Mouse (Mus musculus) kidney, adult 2 months (tissue): Measurements from ENCODE around the gene Ankrd28. TPM values are rescaled to one million over a fixed set of nuclear protein-coding genes. Genes with fewer than 3 reads are reported as not detected.
A peak's percentile ranks its signal among the peaks of the same experiment; 100 is the strongest.

Experiments used
- DNase-seq: peaks from one replicate; pipeline ENCODE4 v3.0.0; 2021
- H3K27ac ChIP-seq: fragments of 200-500 bp; 2 replicates; pipeline ENCODE4 v1.5.1; 2012; ENCODE audit warnings: low read depth, low read length, control low read depth, inconsistent platforms; ENCODE audit not compliant: insufficient read depth
- H3K27me3 ChIP-seq: fragments of 200-500 bp; replicated peaks from 2 replicates; pipeline ENCODE4 v1.6.1; 2012; ENCODE audit warnings: mild to moderate bottlenecking, moderate library complexity, low read length, inconsistent platforms; ENCODE audit not compliant: control insufficient read depth, insufficient read depth
- H3K36me3 ChIP-seq: fragments of 200-500 bp; 2 replicates; pipeline ENCODE4 v1.6.1; 2012; ENCODE audit warnings: mild to moderate bottlenecking, moderate library complexity, low read length, inconsistent platforms; ENCODE audit not compliant: control insufficient read depth, insufficient read depth
- H3K4me1 ChIP-seq: fragments of 200-500 bp; 2 replicates; pipeline ENCODE4 v1.6.1; 2011; ENCODE audit warnings: low read length; ENCODE audit not compliant: control insufficient read depth, insufficient read depth
- H3K4me3 ChIP-seq: fragments of 200-500 bp; 2 replicates; pipeline ENCODE4 v1.5.1; 2011; ENCODE audit warnings: mild to moderate bottlenecking, low read depth, low read length, control low read depth; ENCODE audit not compliant: insufficient read depth
- CTCF ChIP-seq: fragments of 200-500 bp; conservative IDR thresholded peaks from 2 replicates; pipeline ENCODE4 v1.5.1; 2011; ENCODE audit warnings: low read depth, mild to moderate bottlenecking, control low read depth, low read length, moderate library complexity, mixed read lengths; ENCODE audit not compliant: insufficient read depth, insufficient read length
- POLR2A ChIP-seq: fragments of 200-500 bp; IDR thresholded peaks from one replicate; pipeline ENCODE4 v1.6.1; 2011; ENCODE audit warnings: low read depth, low read length, control low read depth
- WGBS: fragments of 180-500 bp; shearing (Covaris S2); methylation state at CpG from one replicate; pipeline ENCODE4 v1.1.7; 2018; 5-methylcytosine and 5-hydroxymethylcytosine counted together
- polyA plus RNA-seq: library from polyadenylated mRNA; depleted of rRNA; stranded (reverse); fragments of >200 nt; gene quantifications from 2 replicates; pipeline ENCODE4 v1.2.3, GENCODE M21; 2012

Ankrd28 gene
- polyA plus RNA-seq, 1 experiment: 7.0 TPM

DNA sequence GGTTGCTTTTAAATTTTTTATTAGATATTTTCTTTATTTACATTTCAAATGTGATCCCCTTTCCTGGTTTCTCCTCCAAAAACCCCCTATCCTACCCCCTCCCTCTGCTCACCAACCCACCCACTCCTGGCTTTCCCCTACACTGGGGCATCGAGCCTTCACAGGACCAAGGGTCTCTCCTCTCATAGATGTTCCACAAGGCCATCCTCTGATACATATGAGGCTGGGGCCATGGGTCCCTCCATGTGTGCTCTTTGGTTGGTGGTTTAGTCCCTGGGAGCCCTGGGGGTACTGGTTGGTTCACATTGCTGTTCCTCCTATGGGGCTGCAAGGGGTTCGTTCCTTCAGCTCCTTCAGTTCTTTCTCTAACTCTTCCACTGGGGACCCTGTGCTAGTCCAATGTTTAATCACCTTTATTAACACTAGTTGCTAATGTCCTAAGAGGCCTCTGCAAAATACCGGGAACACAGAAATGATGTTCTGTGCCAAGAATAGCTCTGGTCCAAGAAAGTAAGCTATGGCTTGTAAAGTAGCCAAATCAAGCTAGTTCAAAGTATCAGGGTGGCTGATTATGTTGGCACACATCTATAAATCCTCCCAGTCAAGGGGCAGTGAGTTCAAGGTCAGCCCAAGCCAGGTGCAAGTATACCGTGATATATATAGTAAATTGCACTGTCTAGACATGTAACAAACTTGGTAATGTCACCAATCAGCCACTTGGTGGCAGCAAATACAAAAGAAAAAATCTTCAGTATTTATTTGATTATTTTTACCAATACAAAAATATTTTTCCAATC lies 36.3 kb downstream of the Ankrd28 start:
- no peaks in the 10 kb centered on the region for H3K27me3 ChIP-seq
- H3K27ac ChIP-seq: no peak overlapping the region
- H3K36me3 ChIP-seq: no peaks in the 10 kb centered on the region
- TF ChIP-seq CTCF (no peak), POLR2A (no peak)
- peak; percentile 27 for DNase-seq
- H3K4me1 ChIP-seq: peaks cover 2% of the 10 kb centered on the region; the same call in 1 of the 2 replicates
- no peak overlapping the region for H3K4me3 ChIP-seq
- WGBS: 43% methylated on average over 4 of the region's 4 CpGs

- WGBS: 42% methylated on average over 1 of the region's 1 CpGs
- no peaks in the 10 kb centered on the region for H3K36me3 ChIP-seq
- H3K27me3 ChIP-seq: no peaks in the 10 kb centered on the region
- peak; percentile 49 for DNase-seq
- no peak overlapping the region for H3K27ac ChIP-seq
- TF ChIP-seq CTCF (no peak), POLR2A (no peak)
- no peak overlapping the region for H3K4me3 ChIP-seq
- H3K4me1 ChIP-seq: peaks cover 2% of the 10 kb centered on the region; the same call in 1 of the 2 replicates
Observed at GRCm38 (mm10) chr14:31790797-31791196, 39.7 kb downstream of the Ankrd28 start.

DNA sequence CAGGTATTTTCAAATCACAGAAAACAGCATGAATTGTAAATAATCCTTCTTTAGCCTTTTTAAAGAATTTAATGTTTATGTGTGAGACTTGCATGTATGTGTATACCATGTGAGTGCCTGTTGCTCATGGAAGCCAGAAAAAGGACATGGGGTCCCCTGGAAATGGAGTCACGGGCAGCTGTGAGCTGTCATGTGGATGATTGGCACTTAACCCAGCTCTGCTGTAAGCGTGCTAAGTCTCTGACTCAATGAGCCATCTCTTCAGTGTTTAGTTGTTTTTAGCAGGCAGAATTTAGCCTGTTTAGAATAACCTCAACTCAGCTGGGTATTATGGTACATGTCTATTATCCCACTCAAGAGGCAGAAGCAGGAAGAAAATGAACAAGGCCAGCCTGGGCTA lies 43.5 kb downstream of the Ankrd28 start:
- 65% methylated on average over 2 of the region's 2 CpGs for WGBS
- no peak overlapping the region for H3K4me3 ChIP-seq
- no peak for DNase-seq
- H3K27ac ChIP-seq: no peak overlapping the region
- no peaks in the 10 kb centered on the region for H3K4me1 ChIP-seq
- no peak for TF ChIP-seq CTCF
- no peak for TF ChIP-seq POLR2A
- H3K36me3 ChIP-seq: no peaks in the 10 kb centered on the region
- no peaks in the 10 kb centered on the region for H3K27me3 ChIP-seq

DNA sequence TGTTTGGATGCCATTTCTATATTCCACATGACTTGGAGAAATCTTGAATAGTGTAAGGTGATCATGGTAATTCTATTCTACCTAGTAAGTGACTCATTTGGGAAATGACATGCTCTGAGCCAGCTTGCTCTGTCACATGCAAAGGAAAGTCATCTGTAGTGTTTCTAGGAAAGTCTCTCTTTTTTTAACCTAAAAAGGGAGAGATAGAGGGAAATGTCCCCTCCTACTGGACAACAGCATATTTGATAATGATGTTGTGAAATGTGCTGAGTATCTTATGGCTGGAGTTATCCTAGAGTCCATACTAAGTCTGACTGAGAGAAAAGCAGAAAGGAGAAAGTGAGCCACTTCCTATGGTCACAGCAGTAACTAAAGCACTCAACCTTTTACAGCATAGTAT lies 44.8 kb downstream of the Ankrd28 start:
- H3K27me3 ChIP-seq: no peaks in the 10 kb centered on the region
- H3K4me1 ChIP-seq: peaks cover 9% of the 10 kb centered on the region; the same call in 1 of the 2 replicates
- H3K27ac ChIP-seq: no peak overlapping the region
- H3K4me3 ChIP-seq: no peak overlapping the region
- TF ChIP-seq POLR2A (no peak), CTCF (no peak)
- DNase-seq: no peak
- H3K36me3 ChIP-seq: no peaks in the 10 kb centered on the region

GRCm38 (mm10) chr14:31784975-31785374 lies 45.5 kb downstream of the Ankrd28 start:
- no peaks in the 10 kb centered on the region for H3K27me3 ChIP-seq
- 86% methylated on average over 5 of the region's 5 CpGs for WGBS
- H3K27ac ChIP-seq: no peak overlapping the region
- TF ChIP-seq POLR2A (no peak), CTCF (no peak)
- H3K36me3 ChIP-seq: no peaks in the 10 kb centered on the region
- peaks cover 9% of the 10 kb centered on the region; the same call in 1 of the 2 replicates for H3K4me1 ChIP-seq
- no peak for DNase-seq
- no peak overlapping the region for H3K4me3 ChIP-seq

DNA sequence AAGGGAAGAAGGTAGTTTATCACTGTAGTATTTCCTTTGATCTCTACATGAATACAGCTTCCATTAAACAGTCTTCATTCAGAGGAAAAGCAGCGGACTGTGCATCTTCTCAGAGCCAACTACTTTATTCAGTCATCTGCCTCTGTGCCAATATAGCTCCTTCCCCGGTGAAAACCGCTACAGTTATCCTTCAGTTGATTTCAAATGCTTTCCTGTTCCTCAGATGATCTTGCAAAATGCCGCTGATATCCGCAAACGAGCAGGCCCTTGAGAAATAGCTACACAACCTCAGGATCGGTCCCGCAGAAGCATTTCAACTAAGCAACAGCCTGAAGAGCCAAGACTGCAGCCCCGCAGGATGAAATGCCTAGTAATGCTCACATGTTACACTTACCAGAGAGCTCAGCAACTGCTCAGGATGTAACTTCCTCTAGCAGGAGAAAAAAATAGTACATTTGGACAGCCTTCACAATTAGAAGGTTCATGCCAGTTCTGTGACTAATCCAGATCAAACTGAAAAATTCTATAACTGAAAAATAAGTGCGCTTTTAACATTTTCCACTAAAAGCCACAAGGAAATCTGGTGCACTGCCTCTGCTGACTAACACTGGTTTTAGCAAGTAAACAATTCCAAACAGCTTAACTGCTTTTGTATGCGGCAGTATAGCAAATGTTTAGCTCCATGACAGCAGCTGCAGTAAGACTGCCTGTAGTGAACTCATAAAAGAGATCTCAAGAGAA lies 49.0 kb downstream of the Ankrd28 start:
- no peak for TF ChIP-seq POLR2A
- TF ChIP-seq CTCF: no peak
- Histone ChIP-seq H3K27ac (peak overlapping the region; percentile 80; the same call in 1 of the 2 replicates), H3K36me3 (no peaks in the 10 kb centered on the region), H3K4me3 (peak overlapping the region; percentile 41), H3K27me3 (no peaks in the 10 kb centered on the region), H3K4me1 (peaks cover 9% of the 10 kb centered on the region; the same call in 1 of the 2 replicates)
- 11% methylated on average over 11 of the region's 11 CpGs for WGBS
- DNase-seq: peak; percentile 46
